Mouse (Mus musculus) testis, adult 2 months (tissue): ENCODE measurements around the gene Gm26741.

ENCODE experiments used
- CTCF ChIP-seq: fragments of 200-500 bp; IDR thresholded peaks from 2 replicates; pipeline ENCODE4 v1.5.1; 2012; ENCODE audit warnings: low read depth, mild to moderate bottlenecking, inconsistent platforms, low read length, moderate library complexity; ENCODE audit not compliant: control insufficient read depth, insufficient read depth, insufficient replicate concordance
- POLR2A ChIP-seq: fragments of 200-500 bp; IDR thresholded peaks from 2 replicates; pipeline ENCODE4 v1.6.1; 2012; ENCODE audit warnings: low read depth, mild to moderate bottlenecking, inconsistent platforms, low read length, moderate library complexity; ENCODE audit not compliant: control insufficient read depth

DNA sequence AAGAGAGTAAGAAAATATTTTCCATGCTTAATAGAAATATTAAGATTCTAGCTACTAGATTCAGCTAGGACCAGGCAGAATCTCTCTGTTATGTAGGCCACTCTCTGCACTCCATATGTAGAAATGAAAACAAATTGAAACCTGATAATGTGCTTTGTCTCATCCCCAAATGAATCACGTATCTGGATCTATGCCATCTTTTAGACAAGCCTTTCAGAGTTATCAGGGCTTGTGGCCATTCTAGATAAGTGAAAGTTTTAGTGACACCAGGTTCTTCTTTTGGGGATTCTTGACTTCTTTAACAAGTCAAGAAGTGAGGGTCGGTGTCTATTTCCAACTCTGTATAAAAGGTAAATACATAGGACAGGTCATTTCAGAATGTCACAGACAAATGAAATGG is 40.1 kb downstream of the Gm26741 start:
- TF ChIP-seq CTCF (no peak), POLR2A (no peak)
